18 mouse cellular contexts compared by ENCODE assay signal in genomic region chr1:135813071-135813470, GRCm38 (mm10). TPM values are rescaled to one million over a fixed set of nuclear protein-coding genes. Genes with fewer than 3 reads are reported as not detected.
DNase-seq lines count a peak whose midpoint lies in the region; ATAC-seq and TF ChIP-seq lines count a peak whose summit lies in the region.
"Had no signal": no experiment of that assay in that cellular context is flagged by ENCODE, and none has a peak within 500 bp of the region (broad histone marks: within the 10 kb centered on the region; RNA-seq: fewer than 3 reads in every experiment).

No protein-coding gene starts in this region.

- H3K4me1 ChIP-seq in heart, embryonic 13.5 days, result peaks cover 72% of the 10 kb centered on the region
- H3K4me1 ChIP-seq in kidney, adult 2 months (ENCODE audit: control insufficient read depth, insufficient read depth, low read length), result peaks cover 22% of the 10 kb centered on the region
- peaks cover 25% of the 10 kb centered on the region for H3K4me1 ChIP-seq in intestine, embryonic 15.5 days (replicated peaks)
- H3K4me1 ChIP-seq in small intestine, adult 2 months (ENCODE audit: control insufficient read depth, insufficient read depth, insufficient read length, low read length), result peaks cover 61% of the 10 kb centered on the region

- H3K4me3 ChIP-seq in heart, embryonic 13.5 days, result no peak overlapping the region
- no peak overlapping the region for H3K4me3 ChIP-seq in kidney, adult 2 months (ENCODE audit: insufficient read depth, low read depth, low read length)
- H3K4me3 ChIP-seq in intestine, embryonic 15.5 days (replicated peaks), result no peak overlapping the region
- H3K4me3 ChIP-seq in small intestine, adult 2 months (ENCODE audit: low read depth, low read length), result peak overlapping the region; percentile 29
- no peak overlapping the region for H3K4me3 ChIP-seq in left cerebral cortex, adult 2 months
- H3K4me3 ChIP-seq: hindbrain, embryonic 10.5 days; midbrain, embryonic 15.5 days had no signal

- H3K4me2 ChIP-seq in heart, embryonic 13.5 days, result peak overlapping the region; percentile 14; the same call in 1 of the 2 replicates
- H3K4me2 ChIP-seq in intestine, embryonic 15.5 days (replicated peaks), result peak overlapping the region; percentile 30
- H3K4me2 ChIP-seq: midbrain, embryonic 15.5 days had no signal

- no peaks in the 10 kb centered on the region for H3K9me3 ChIP-seq in heart, embryonic 13.5 days
- no peaks in the 10 kb centered on the region for H3K9me3 ChIP-seq in intestine, embryonic 15.5 days
- H3K9me3 ChIP-seq: hindbrain, embryonic 10.5 days; midbrain, embryonic 15.5 days had no signal

- DNase-seq in heart, adult 18-20 months, result no peak
- DNase-seq in kidney, adult 2 months, result peak; percentile 41
- DNase-seq in kidney, postnatal 4 days, result no peak
- no peak for DNase-seq in left cerebral cortex, adult 2 months (ENCODE audit: extremely low spot score in 1 of 2, low spot score in 2 of 2)
- no peak for DNase-seq in urinary bladder, adult 18-20 months (ENCODE audit: low spot score in 2 of 2)
- DNase-seq: adrenal gland, adult 8-10 months; cerebellum, adult 9-11 months; gastrocnemius, postnatal 14 days; layer of hippocampus, postnatal 36 days; right cerebral cortex, postnatal 25 days had no signal

- no peak for TF ChIP-seq POLR2A in kidney, adult 2 months (IDR thresholded peaks at IDR 0.05; ENCODE audit: low read depth, low read length)
- no peak for TF ChIP-seq POLR2A in small intestine, adult 2 months (IDR thresholded peaks at IDR 0.05; ENCODE audit: low read depth, low read length)

- WGBS in heart, embryonic 13.5 days, result 41% methylated on average over 4 of the region's 4 CpGs
- WGBS in kidney, adult 2 months, result 51% methylated on average over 4 of the region's 4 CpGs
- WGBS in intestine, embryonic 15.5 days, result 53% methylated on average over 4 of the region's 4 CpGs
- WGBS in small intestine, adult 2 months, result 27% methylated on average over 4 of the region's 4 CpGs

- H3K36me3 ChIP-seq in heart, embryonic 13.5 days, result peaks cover 35% of the 10 kb centered on the region
- no peaks in the 10 kb centered on the region for H3K36me3 ChIP-seq in kidney, adult 2 months (ENCODE audit: control insufficient read depth, insufficient read depth, low read length)
- H3K36me3 ChIP-seq in intestine, embryonic 15.5 days, result no peaks in the 10 kb centered on the region
- H3K36me3 ChIP-seq in small intestine, adult 2 months (ENCODE audit: control insufficient read depth, insufficient read depth, low read length), result no peaks in the 10 kb centered on the region
- H3K36me3 ChIP-seq: hindbrain, embryonic 10.5 days; midbrain, embryonic 15.5 days had no signal

- TF ChIP-seq CTCF in kidney, adult 2 months (conservative IDR thresholded peaks at IDR 0.05; ENCODE audit: insufficient read depth, insufficient read length, low read depth, low read length), result no peak
- TF ChIP-seq CTCF in small intestine, adult 2 months (IDR thresholded peaks at IDR 0.05; ENCODE audit: extremely low read depth, insufficient read length, insufficient replicate concordance, low read depth, low read length), result no peak
- TF ChIP-seq CTCF in left cerebral cortex, adult 2 months (IDR thresholded peaks at IDR 0.05), result no peak

- intact Hi-C loops in left cerebral cortex, adult 2 months (cut with DNase I), result no loop called here

- H3K27me3 ChIP-seq in heart, embryonic 13.5 days (replicated peaks), result peaks cover 13% of the 10 kb centered on the region
- no peaks in the 10 kb centered on the region for H3K27me3 ChIP-seq in kidney, adult 2 months (replicated peaks; ENCODE audit: control insufficient read depth, insufficient read depth, low read length)
- peaks cover 5% of the 10 kb centered on the region; the same call in 1 of the 2 replicates for H3K27me3 ChIP-seq in intestine, embryonic 15.5 days (replicated peaks)
- no peaks in the 10 kb centered on the region for H3K27me3 ChIP-seq in small intestine, adult 2 months (ENCODE audit: control insufficient read depth, insufficient read depth, low read length)

- peak overlapping the region; percentile 63 for H3K9ac ChIP-seq in heart, embryonic 13.5 days
- peak overlapping the region; percentile 11; the same call in 1 of the 2 replicates for H3K9ac ChIP-seq in intestine, embryonic 15.5 days
- H3K9ac ChIP-seq: liver, embryonic 14.5 days; midbrain, embryonic 15.5 days had no signal

- peak overlapping the region; percentile 89 for H3K27ac ChIP-seq in heart, embryonic 13.5 days (replicated peaks)
- H3K27ac ChIP-seq in kidney, adult 2 months (ENCODE audit: insufficient read depth, low read depth, low read length), result 0 out of 2 replicates have a peak overlapping the region, but pooled peaks have one; percentile 4
- H3K27ac ChIP-seq in intestine, embryonic 15.5 days, result peak overlapping the region; percentile 85
- peak overlapping the region; percentile 99 for H3K27ac ChIP-seq in small intestine, adult 2 months (ENCODE audit: insufficient read depth, low read depth, low read length)
- H3K27ac ChIP-seq in left cerebral cortex, adult 2 months, result no peak overlapping the region
- H3K27ac ChIP-seq: hindbrain, embryonic 10.5 days; liver, embryonic 14.5 days; midbrain, embryonic 15.5 days had no signal

- no peak; the same call in 1 of the 2 replicates for ATAC-seq in heart, embryonic 13.5 days (ENCODE audit: extremely low read depth, insufficient number of reproducible peaks, low FRiP score, low TSS enrichment)
- peak; percentile 83 for ATAC-seq in intestine, embryonic 15.5 days
- ATAC-seq: midbrain, embryonic 15.5 days had no signal

RNA-seq across cellular contexts. Expression of gene Lad1, which starts 5.3 kb away (rescaled TPM):
- 4.0 and 4.4 TPM in 2 replicates for polyA plus RNA-seq in heart, embryonic 13.5 days (2015; fragmentation: Nextera tagmentation; extraction: Ambion mirVana)
- 1 to 10 TPM; 5.9 to 8.3 TPM for total RNA-seq in heart, adult 18-20 months (2021)
- 114 and 145 TPM in 2 replicates for polyA plus RNA-seq in kidney, adult 2 months (2012; rRNA removed)
- 179 and 196 TPM in 2 replicates for polyA plus RNA-seq in intestine, embryonic 15.5 days (2015; fragmentation: Nextera tagmentation; extraction: Ambion mirVana)
- 128 and 314 TPM in 2 replicates for polyA plus RNA-seq in small intestine, adult 2 months (2012; rRNA removed)
- under 1 TPM; 0.95 to 0.98 TPM for total RNA-seq in left cerebral cortex, adult 2 months (2021)
- total RNA-seq: megakaryocyte, adult 5-6 weeks; MEL had no signal

RNA-seq across cellular contexts. Expression of gene Tnnt2, which starts 23.1 kb away (rescaled TPM):
- polyA plus RNA-seq in heart, embryonic 13.5 days (2015; fragmentation: Nextera tagmentation; extraction: Ambion mirVana), result 5,554 and 6,221 TPM in 2 replicates
- over 10,000 TPM in 1 of 2 experiments, 1,000 to 10,000 TPM in 1; 9,387 to 10,464 TPM for total RNA-seq in heart, adult 18-20 months (2021)
- 0.44 and 1.0 TPM in 2 replicates for polyA plus RNA-seq in kidney, adult 2 months (2012; rRNA removed)
- polyA plus RNA-seq in intestine, embryonic 15.5 days (2015; fragmentation: Nextera tagmentation; extraction: Ambion mirVana), result 16.4 and 17.4 TPM in 2 replicates
- polyA plus RNA-seq in small intestine, adult 2 months (2012; rRNA removed), result 0.56 TPM in 2 replicates
- total RNA-seq in left cerebral cortex, adult 2 months (2021), result 1 to 10 TPM; 7.5 to 8.9 TPM
- total RNA-seq: megakaryocyte, adult 5-6 weeks; MEL had no signal

RNA-seq across cellular contexts. Expression of gene Tnni1, which starts 33.8 kb away (rescaled TPM):
- 3,602 and 4,207 TPM in 2 replicates for polyA plus RNA-seq in heart, embryonic 13.5 days (2015; fragmentation: Nextera tagmentation; extraction: Ambion mirVana)
- total RNA-seq in heart, adult 18-20 months (2021), result 1 to 10 TPM; 1.5 to 1.7 TPM
- polyA plus RNA-seq in kidney, adult 2 months (2012; rRNA removed), result 5.8 TPM in 1 of 2 replicates, not detected in the other
- polyA plus RNA-seq in intestine, embryonic 15.5 days (2015; fragmentation: Nextera tagmentation; extraction: Ambion mirVana), result 5.4 and 8.3 TPM in 2 replicates
- 0.42 and 5.0 TPM in 2 replicates for polyA plus RNA-seq in small intestine, adult 2 months (2012; rRNA removed)
- total RNA-seq in left cerebral cortex, adult 2 months (2021), result 1 to 10 TPM; 1.6 to 1.7 TPM
- total RNA-seq: MEL had no signal

RNA-seq across cellular contexts. Expression of gene Phlda3, which starts 47.2 kb away (rescaled TPM):
- 67.1 and 75.3 TPM in 2 replicates for polyA plus RNA-seq in heart, embryonic 13.5 days (2015; fragmentation: Nextera tagmentation; extraction: Ambion mirVana)
- 10 to 100 TPM; 11.0 to 11.7 TPM for total RNA-seq in heart, adult 18-20 months (2021)
- polyA plus RNA-seq in kidney, adult 2 months (2012; rRNA removed), result 37.2 and 40.0 TPM in 2 replicates
- 44.5 and 44.6 TPM in 2 replicates for polyA plus RNA-seq in intestine, embryonic 15.5 days (2015; fragmentation: Nextera tagmentation; extraction: Ambion mirVana)
- 8.7 and 10.5 TPM in 2 replicates for polyA plus RNA-seq in small intestine, adult 2 months (2012; rRNA removed)
- total RNA-seq in left cerebral cortex, adult 2 months (2021), result 10 to 100 TPM; 18.2 to 20.0 TPM

Comparison
In these comparisons a context has a peak if more than half of its experiments do, and no peak if none do; other contexts are left out.
1. RNA of gene Lad1, which starts 5.3 kb away (polyA plus RNA-seq): 128 to 314 TPM in small intestine, adult 2 months, 179 to 196 TPM in intestine, embryonic 15.5 days and 114 to 145 TPM in kidney, adult 2 months; 4.0 to 4.4 TPM in heart, embryonic 13.5 days; every median in the first group is over 10 times any median in the second.
2. RNA of gene Tnnt2, which starts 23.1 kb away (polyA plus RNA-seq): 5,554 to 6,221 TPM in heart, embryonic 13.5 days; 16.4 to 17.4 TPM in intestine, embryonic 15.5 days, 0.56 TPM in small intestine, adult 2 months and 0.44 to 1.0 TPM in kidney, adult 2 months; every median in the first group is over 100 times any median in the second.
3. RNA of gene Tnni1, which starts 33.8 kb away (polyA plus RNA-seq): 3,602 to 4,207 TPM in heart, embryonic 13.5 days; 5.4 to 8.3 TPM in intestine, embryonic 15.5 days, 5.8 TPM in kidney, adult 2 months and 0.42 to 5.0 TPM in small intestine, adult 2 months; every median in the first group is over 100 times any median in the second.